Mouse (Mus musculus): ENCODE results near the gene Elp5.

Elp5 gene

GRCm38 (mm10) chr11:69966860-69967517 lies 15.3 kb downstream of the Elp5 start:
- in situ Hi-C loops (cut with MboI; ENCODE audit: unreplicated experiment in 2 of 2): no loop called here

- in situ Hi-C loops (cut with MboI; ENCODE audit: unreplicated experiment in 2 of 2): no loop called here
These were observed 16.1 kb downstream of the Elp5 start for GRCm38 (mm10) chr11:69966006-69966859.

- in situ Hi-C loops (cut with MboI; ENCODE audit: unreplicated experiment in 2 of 2): no loop called here
These were observed 16.9 kb downstream of the Elp5 start for GRCm38 (mm10) chr11:69965271-69966005.

- in situ Hi-C loops (cut with MboI; ENCODE audit: unreplicated experiment in 2 of 2): no loop called here
These were observed 17.6 kb downstream of the Elp5 start, which contains the start of gene Cldn7 for GRCm38 (mm10) chr11:69964650-69965270. TSS of gene Cldn7 (plus strand) at chr11:69964779.

- in situ Hi-C loops (cut with MboI; ENCODE audit: unreplicated experiment in 2 of 2): no loop called here
These were observed 20.5 kb downstream of the Elp5 start for GRCm38 (mm10) chr11:69961841-69962240.

GRCm38 (mm10) chr11:69960616-69961015 lies 21.7 kb downstream of the Elp5 start:
- in situ Hi-C loops (cut with MboI; ENCODE audit: unreplicated experiment in 2 of 2): no loop called here

- in situ Hi-C loops (cut with MboI; ENCODE audit: unreplicated experiment in 2 of 2): loop anchor here (10.0 kb wide), 3 partner anchors 231 to 271 kb away; partner anchors contain the start of genes Senp3 (in 1 of the 2) and Tnfsf13 (in 1 of the 2)
These were observed 26.1 kb downstream of the Elp5 start for GRCm38 (mm10) chr11:69956218-69956617.

GRCm38 (mm10) chr11:69955618-69956017 lies 26.7 kb downstream of the Elp5 start:
- in situ Hi-C loops (cut with MboI; ENCODE audit: unreplicated experiment in 2 of 2): loop anchor here (10.0 kb wide), 3 partner anchors 231 to 271 kb away; partner anchors contain the start of genes Senp3 (in 1 of the 2) and Tnfsf13 (in 1 of the 2)

GRCm38 (mm10) chr11:69953267-69953915 lies 28.9 kb downstream of the Elp5 start:
- in situ Hi-C loops (cut with MboI; ENCODE audit: unreplicated experiment in 2 of 2): loop anchor here (5.0 to 10.0 kb wide), 6 partner anchors 49 to 269 kb away; partner anchors contain the start of genes Dvl2 (in 1 of the 2), Senp3 (in 1 of the 2), Tmem95 (in 1 of the 2) and Tnfsf13 (in 1 of the 2)

- in situ Hi-C loops (cut with MboI; ENCODE audit: unreplicated experiment in 2 of 2): loop anchor here (5.0 to 10.0 kb wide), 6 partner anchors 50 to 267 kb away; partner anchors contain the start of genes Dvl2 (in 1 of the 2), Senp3 (in 1 of the 2), Tmem95 (in 1 of the 2) and Tnfsf13 (in 1 of the 2)
These were observed 30.0 kb downstream of the Elp5 start for GRCm38 (mm10) chr11:69952274-69952673.

- in situ Hi-C loops (cut with MboI; ENCODE audit: unreplicated experiment in 2 of 2): loop anchor here (5.0 to 10.0 kb wide), 6 partner anchors 51 to 266 kb away; partner anchors contain the start of genes Dvl2 (in 1 of the 2), Senp3 (in 1 of the 2), Tmem95 (in 1 of the 2) and Tnfsf13 (in 1 of the 2)
These were observed 31.4 kb downstream of the Elp5 start for GRCm38 (mm10) chr11:69950807-69951459.

- in situ Hi-C loops (cut with MboI; ENCODE audit: unreplicated experiment in 2 of 2): no loop called here
These were observed 33.6 kb downstream of the Elp5 start for GRCm38 (mm10) chr11:69948763-69949150.

GRCm38 (mm10) chr11:69948066-69948762 lies 34.1 kb downstream of the Elp5 start, which contains the start of gene Slc2a4:
TSS of gene Slc2a4 (minus strand) at chr11:69948188.
- in situ Hi-C loops (cut with MboI; ENCODE audit: unreplicated experiment in 2 of 2): no loop called here

GRCm38 (mm10) chr11:69947337-69948065 lies 34.8 kb downstream of the Elp5 start:
- in situ Hi-C loops (cut with MboI; ENCODE audit: unreplicated experiment in 2 of 2): no loop called here

GRCm38 (mm10) chr11:69945997-69946891 lies 36.1 kb downstream of the Elp5 start:
- in situ Hi-C loops (cut with MboI; ENCODE audit: unreplicated experiment in 2 of 2): no loop called here

GRCm38 (mm10) chr11:69945216-69945615 lies 37.1 kb downstream of the Elp5 start:
- in situ Hi-C loops (cut with MboI; ENCODE audit: unreplicated experiment in 2 of 2): no loop called here

GRCm38 (mm10) chr11:69940962-69941361 lies 41.4 kb downstream of the Elp5 start:
- in situ Hi-C loops (cut with MboI; ENCODE audit: unreplicated experiment in 2 of 2): no loop called here
